Mouse (Mus musculus): ENCODE results near the gene Rmi2.
A peak's percentile ranks its signal among the peaks of the same experiment; 100 is the strongest.

Gene Rmi2

GRCm38 (mm10) chr16:10923561-10923960, 88.7 kb downstream of the Rmi2 start:
- DNase-seq (ENCODE audit: inconsistent ontology term): no peak

- peak; percentile 52 for DNase-seq (ENCODE audit: inconsistent ontology term)
These were observed 90.8 kb downstream of the Rmi2 start for GRCm38 (mm10) chr16:10925591-10926180.

- no peak for DNase-seq (ENCODE audit: inconsistent ontology term)
These were observed 92.2 kb downstream of the Rmi2 start for GRCm38 (mm10) chr16:10927026-10927425.

- DNase-seq (ENCODE audit: inconsistent ontology term): no peak
These were observed 98.5 kb downstream of the Rmi2 start for GRCm38 (mm10) chr16:10933372-10933771.

GRCm38 (mm10) chr16:10934047-10934446, 99.2 kb downstream of the Rmi2 start:
- DNase-seq (ENCODE audit: inconsistent ontology term): no peak

- no peak for DNase-seq (ENCODE audit: inconsistent ontology term)
These were observed 102.0 kb downstream of the Rmi2 start for GRCm38 (mm10) chr16:10936700-10937319.

GRCm38 (mm10) chr16:10937497-10937896, 102.6 kb downstream of the Rmi2 start:
- DNase-seq (ENCODE audit: inconsistent ontology term): no peak

- no peak for DNase-seq (ENCODE audit: inconsistent ontology term)
These were observed 105.1 kb downstream of the Rmi2 start for GRCm38 (mm10) chr16:10939932-10940331.

- no peak for DNase-seq (ENCODE audit: inconsistent ontology term)
These were observed 105.8 kb downstream of the Rmi2 start for GRCm38 (mm10) chr16:10940661-10941060.

Measured in Muller cell, postnatal 12 days (primary cell).